Mouse (Mus musculus) liver, embryonic 14.5 days (tissue): ENCODE results near the gene Vps13d. TPM values are rescaled to one million over a fixed set of nuclear protein-coding genes. Genes with fewer than 3 reads are reported as not detected.
A peak's percentile ranks its signal among the peaks of the same experiment; 100 is the strongest.

Experiments used
- ATAC-seq: fragments of 200-750 bp; cut with Nextera tagmentation; 2 replicates; pipeline ENCODE4 v1.8.0; 2017; ENCODE audit warnings: moderate number of reproducible peaks, mild to moderate bottlenecking, moderate library complexity; ENCODE audit not compliant: insufficient read depth
- DNase-seq, 3 experiments: peaks; one replicate each; pipeline ENCODE4 v3.0.0-alpha.2; 2012 to 2013; ENCODE audit warnings: low read depth in 3 of 3, low spot score in 3 of 3
- H3K27ac ChIP-seq: fragments of 300-500 bp; sonication (generic); 2 replicates; pipeline ENCODE4 v1.5.1; 2014; ENCODE audit warnings: moderate library complexity, mild to moderate bottlenecking, control low read depth, inconsistent platforms
- H3K27me3 ChIP-seq: fragments of 300-500 bp; sonication (generic); 2 replicates; pipeline ENCODE4 v1.6.1; 2014; ENCODE audit warnings: mild to moderate bottlenecking, low read length, moderate library complexity; ENCODE audit not compliant: control insufficient read depth, insufficient read depth
- H3K36me3 ChIP-seq: fragments of 300-500 bp; sonication (generic); replicated peaks from 2 replicates; pipeline ENCODE4 v1.6.1; 2014; ENCODE audit warnings: low read depth; ENCODE audit not compliant: control insufficient read depth, insufficient read depth
- H3K4me1 ChIP-seq, 2 experiments: fragments of 200-500 bp in 1 of 2; fragments of 300-500 bp in 1 of 2; sonication (generic) in 1 of 2; replicated peaks; 2 replicates each; pipeline ENCODE4 v1.6.1; 2012 to 2014; ENCODE audit warnings: antibody characterized with exemption in 1 of 2, inconsistent platforms in 1 of 2, low read length in 1 of 2; ENCODE audit not compliant: control insufficient read depth in 2 of 2, insufficient read depth in 2 of 2
- H3K4me2 ChIP-seq: fragments of 300-500 bp; sonication (generic); 2 replicates; pipeline ENCODE4 v1.6.1; 2014; ENCODE audit warnings: low read depth, mild to moderate bottlenecking, control low read depth, moderate library complexity
- H3K4me3 ChIP-seq, 2 experiments: fragments of 200-500 bp in 1 of 2; fragments of 300-500 bp in 1 of 2; sonication (generic) in 1 of 2; 2 replicates each; pipeline ENCODE4 v1.5.1; 2012 to 2014; ENCODE audit warnings: low read depth in 2 of 2, low read length in 2 of 2, mild to moderate bottlenecking in 2 of 2, control low read depth in 1 of 2, inconsistent platforms in 1 of 2, moderate library complexity in 1 of 2; ENCODE audit not compliant: insufficient read depth in 1 of 2
- H3K9ac ChIP-seq: fragments of 300-500 bp; sonication (generic); replicated peaks from 2 replicates; pipeline ENCODE4 v1.6.1; 2014; ENCODE audit warnings: mild to moderate bottlenecking, control low read depth, moderate library complexity
- H3K9me3 ChIP-seq: fragments of 300-500 bp; sonication (generic); 2 replicates; pipeline ENCODE4 v1.6.1; 2016; ENCODE audit warnings: low read length, mixed read lengths; ENCODE audit not compliant: control insufficient read depth
- CTCF ChIP-seq: IDR thresholded peaks from 2 replicates; pipeline ENCODE4 v1.5.1; 2016; ENCODE audit warnings: antibody characterized with exemption, low read depth, control low read depth
- EP300 ChIP-seq: IDR thresholded peaks from 2 replicates; pipeline ENCODE4 v1.6.1; 2016; ENCODE audit warnings: antibody characterized with exemption, low read depth
- WGBS: fragments of 180-500 bp; shearing (Covaris S2); extraction: QIAGEN DNeasy Blood & Tissue Kit; methylation state at CpG from one replicate; pipeline ENCODE4 v1.1.7; 2014; ENCODE audit not compliant: insufficient replicate concordance; 5-methylcytosine and 5-hydroxymethylcytosine counted together
- polyA plus RNA-seq, 2 experiments: library from polyadenylated mRNA; depleted of rRNA in 1 of 2; stranded (reverse) in 1 of 2; unstranded in 1 of 2; fragments of >200 nt; fragmentation: Nextera tagmentation in 1 of 2; extraction: Ambion mirVana in 1 of 2; gene quantifications; 2 replicates each; pipeline versions ENCODE4 v1.2.1 to v1.2.3; 2012 to 2014

The Vps13d gene
- polyA plus RNA-seq, 2 experiments: 5.3 to 7.1 TPM

GRCm38 (mm10) chr4:144950883-144951282 lies 243.9 kb downstream of the Vps13d start:
- Histone ChIP-seq H3K4me1 (peaks cover 35 to 38% of the 10 kb centered on the region in 2 experiments), H3K27ac (no peak overlapping the region), H3K4me2 (no peak overlapping the region), H3K36me3 (no peaks in the 10 kb centered on the region), H3K27me3 (no peaks in the 10 kb centered on the region), H3K9ac (no peak overlapping the region), H3K9me3 (no peaks in the 10 kb centered on the region), H3K4me3 (no peak overlapping the region)
- no peak for DNase-seq
- no peak for TF ChIP-seq CTCF
- TF ChIP-seq EP300: no peak
- 58% methylated on average over 3 of the region's 3 CpGs for WGBS
- ATAC-seq: no peak

- Histone ChIP-seq H3K4me1 (peaks cover 35 to 38% of the 10 kb centered on the region in 2 experiments), H3K27me3 (no peaks in the 10 kb centered on the region), H3K36me3 (no peaks in the 10 kb centered on the region), H3K4me2 (peak overlapping the region; percentile 63), H3K27ac (peak overlapping the region; percentile 85), H3K9ac (no peak overlapping the region; the same call in 1 of the 2 replicates), H3K4me3 (no peak overlapping the region), H3K9me3 (no peaks in the 10 kb centered on the region)
- 53% methylated on average over 3 of the region's 3 CpGs for WGBS
- TF ChIP-seq EP300: no peak
- TF ChIP-seq CTCF: no peak
- ATAC-seq (peak; percentile 1; the same call in 1 of the 2 replicates), DNase-seq (no peak)
These were observed 244.5 kb downstream of the Vps13d start for GRCm38 (mm10) chr4:144950327-144950711.

GRCm38 (mm10) chr4:144949441-144950326 lies 245.1 kb downstream of the Vps13d start:
- ATAC-seq (peak; percentile 99), DNase-seq (peak; percentile 79 to 87 (median 85))
- Histone ChIP-seq H3K4me2 (peak overlapping the region; percentile 63), H3K27me3 (no peaks in the 10 kb centered on the region), H3K4me3 (peak overlapping the region in 1 of 2 experiments; percentile 12; a peak in 1 of 4 replicates), H3K9me3 (no peaks in the 10 kb centered on the region), H3K27ac (peak overlapping the region; percentile 85), H3K4me1 (peaks cover 35 to 38% of the 10 kb centered on the region in 2 experiments), H3K9ac (peak overlapping the region; percentile 54), H3K36me3 (no peaks in the 10 kb centered on the region)
- TF ChIP-seq EP300: peak; percentile 97
- peak; percentile 56 for TF ChIP-seq CTCF
- WGBS: 24% methylated on average over 9 of the region's 9 CpGs

- Histone ChIP-seq H3K4me1 (peaks cover 35 to 43% of the 10 kb centered on the region in 2 experiments), H3K27ac (no peak overlapping the region), H3K27me3 (no peaks in the 10 kb centered on the region), H3K36me3 (no peaks in the 10 kb centered on the region), H3K9me3 (no peaks in the 10 kb centered on the region), H3K9ac (no peak overlapping the region), H3K4me3 (no peak overlapping the region), H3K4me2 (no peak overlapping the region)
- 54% methylated on average over 6 of the region's 6 CpGs for WGBS
- ATAC-seq (no peak), DNase-seq (no peak)
- TF ChIP-seq EP300: no peak
- TF ChIP-seq CTCF: no peak
These were observed 246.9 kb downstream of the Vps13d start for GRCm38 (mm10) chr4:144947738-144948390.

- H3K9me3 ChIP-seq: no peaks in the 10 kb centered on the region
- no peak overlapping the region for H3K4me2 ChIP-seq
- ATAC-seq: peak; percentile 54; the same call in 1 of the 2 replicates
- TF ChIP-seq EP300 (no peak), CTCF (no peak)
- H3K27ac ChIP-seq: no peak overlapping the region
- H3K4me1 ChIP-seq: peaks cover 6 to 17% of the 10 kb centered on the region in 2 experiments
- DNase-seq: no peak
- no peaks in the 10 kb centered on the region for H3K27me3 ChIP-seq
- H3K36me3 ChIP-seq: no peaks in the 10 kb centered on the region
- H3K4me3 ChIP-seq: no peak overlapping the region
- H3K9ac ChIP-seq: no peak overlapping the region
- WGBS: 30% methylated on average over 5 of the region's 5 CpGs
These were observed 251.5 kb downstream of the Vps13d start for GRCm38 (mm10) chr4:144943273-144943672.
